7 mouse cellular contexts compared by ENCODE assay signal in the genomic region with DNA sequence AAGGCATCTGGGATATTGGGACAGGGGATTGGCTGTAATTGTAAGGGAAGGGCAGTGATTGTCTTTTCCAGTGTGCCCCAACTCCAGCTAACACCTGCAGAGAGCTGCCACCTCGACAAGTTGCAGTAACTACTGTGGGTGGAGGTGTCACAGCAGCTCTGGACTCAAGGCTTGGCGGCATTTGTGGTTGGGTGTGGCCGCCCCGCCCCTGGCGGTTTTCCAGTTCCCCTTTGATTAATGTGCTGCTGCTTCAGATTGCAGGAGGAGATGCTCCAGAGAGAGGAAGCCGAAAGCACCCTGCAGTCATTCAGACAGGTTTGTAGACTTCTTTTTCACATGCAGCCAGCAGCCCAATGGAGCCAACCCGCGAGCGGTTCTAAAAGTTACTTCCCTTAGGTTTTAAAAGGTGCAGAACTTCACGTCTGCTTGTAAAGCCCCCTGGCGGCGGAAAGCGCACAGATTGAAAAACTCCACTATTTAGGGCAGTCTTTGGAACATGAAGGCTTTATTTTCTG. TPM values are rescaled to one million over a fixed set of nuclear protein-coding genes. Genes with fewer than 3 reads are reported as not detected.
A peak's percentile ranks its signal among the peaks of the same experiment; 100 is the strongest.
DNase-seq lines count a peak whose midpoint lies in the region; ATAC-seq and TF ChIP-seq lines count a peak whose summit lies in the region.

No protein-coding gene starts in this region.

- peak overlapping the region; percentile 94 for H3K27ac ChIP-seq in embryonic facial prominence, embryonic 10.5 days (replicated peaks)
- 0 out of 2 replicates have a peak overlapping the region, but pooled peaks have one; percentile 14 for H3K27ac ChIP-seq in kidney, adult 2 months (ENCODE audit: insufficient read depth, low read depth, low read length)
- no peak overlapping the region for H3K27ac ChIP-seq in limb, embryonic 11.5 days (replicated peaks; ENCODE audit: low read depth, low read length)
- H3K27ac ChIP-seq in midbrain, embryonic 12.5 days (replicated peaks): peak overlapping the region; percentile 97
- peak overlapping the region; percentile 81 for H3K27ac ChIP-seq in small intestine, adult 2 months (ENCODE audit: insufficient read depth, low read depth, low read length)

- H3K36me3 ChIP-seq in embryonic facial prominence, embryonic 10.5 days (replicated peaks): peaks cover 42% of the 10 kb centered on the region
- H3K36me3 ChIP-seq in kidney, adult 2 months (ENCODE audit: control insufficient read depth, insufficient read depth, low read length): no peaks in the 10 kb centered on the region; the same call in 1 of the 2 replicates
- peaks cover 7% of the 10 kb centered on the region; the same call in 1 of the 2 replicates for H3K36me3 ChIP-seq in limb, embryonic 11.5 days (ENCODE audit: control insufficient read depth, insufficient read depth, low read length)
- H3K36me3 ChIP-seq in midbrain, embryonic 12.5 days: peaks cover 29% of the 10 kb centered on the region
- peaks cover 5% of the 10 kb centered on the region; the same call in 1 of the 2 replicates for H3K36me3 ChIP-seq in small intestine, adult 2 months (ENCODE audit: control insufficient read depth, insufficient read depth, low read length)

- H3K9ac ChIP-seq in limb, embryonic 11.5 days (ENCODE audit: low read length): peak overlapping the region; percentile 81
- H3K9ac ChIP-seq in midbrain, embryonic 12.5 days (replicated peaks): peak overlapping the region; percentile 98

- peaks cover 12% of the 10 kb centered on the region; the same call in 1 of the 2 replicates for H3K27me3 ChIP-seq in embryonic facial prominence, embryonic 10.5 days (replicated peaks; ENCODE audit: low read depth, poor library complexity, severe bottlenecking)
- H3K27me3 ChIP-seq in kidney, adult 2 months (replicated peaks; ENCODE audit: control insufficient read depth, insufficient read depth, low read length): no peaks in the 10 kb centered on the region
- no peaks in the 10 kb centered on the region for H3K27me3 ChIP-seq in limb, embryonic 11.5 days (ENCODE audit: control insufficient read depth, insufficient read depth, low read length)
- no peaks in the 10 kb centered on the region for H3K27me3 ChIP-seq in midbrain, embryonic 12.5 days
- peaks cover 8% of the 10 kb centered on the region for H3K27me3 ChIP-seq in small intestine, adult 2 months (ENCODE audit: control insufficient read depth, insufficient read depth, low read length)

- ATAC-seq in limb, embryonic 11.5 days (ENCODE audit: insufficient number of reproducible peaks, low FRiP score, low TSS enrichment, low read depth): no peak
- no peak for ATAC-seq in midbrain, embryonic 12.5 days (ENCODE audit: low FRiP score, low read depth)

- no peaks in the 10 kb centered on the region for H3K9me3 ChIP-seq in embryonic facial prominence, embryonic 10.5 days
- no peaks in the 10 kb centered on the region for H3K9me3 ChIP-seq in limb, embryonic 11.5 days (ENCODE audit: control insufficient read depth, low read length)
- no peaks in the 10 kb centered on the region for H3K9me3 ChIP-seq in midbrain, embryonic 12.5 days

- H3K4me3 ChIP-seq in embryonic facial prominence, embryonic 10.5 days: peak overlapping the region; percentile 83
- H3K4me3 ChIP-seq in kidney, adult 2 months (ENCODE audit: insufficient read depth, low read depth, low read length): peak overlapping the region; percentile 54
- H3K4me3 ChIP-seq in limb, embryonic 11.5 days (ENCODE audit: low read depth, low read length): peak overlapping the region; percentile 76
- H3K4me3 ChIP-seq in midbrain, embryonic 12.5 days: peak overlapping the region; percentile 94
- H3K4me3 ChIP-seq in small intestine, adult 2 months (ENCODE audit: low read depth, low read length): peak overlapping the region; percentile 61

- peak; percentile 64 for TF ChIP-seq CTCF in kidney, adult 2 months (conservative IDR thresholded peaks at IDR 0.05; ENCODE audit: insufficient read depth, insufficient read length, low read depth, low read length)
- peak; percentile 75; the same call in 1 of the 2 replicates for TF ChIP-seq CTCF in small intestine, adult 2 months (IDR thresholded peaks at IDR 0.05; ENCODE audit: extremely low read depth, insufficient read length, insufficient replicate concordance, low read depth, low read length)

- H3K4me1 ChIP-seq in embryonic facial prominence, embryonic 10.5 days: peaks cover 31% of the 10 kb centered on the region
- peaks cover 6% of the 10 kb centered on the region; the same call in 1 of the 2 replicates for H3K4me1 ChIP-seq in kidney, adult 2 months (ENCODE audit: control insufficient read depth, insufficient read depth, low read length)
- peaks cover 4% of the 10 kb centered on the region; the same call in 1 of the 2 replicates for H3K4me1 ChIP-seq in limb, embryonic 11.5 days (ENCODE audit: control insufficient read depth, insufficient read depth, low read length)
- peaks cover 38% of the 10 kb centered on the region for H3K4me1 ChIP-seq in midbrain, embryonic 12.5 days
- H3K4me1 ChIP-seq in small intestine, adult 2 months (ENCODE audit: control insufficient read depth, insufficient read depth, insufficient read length, low read length): peaks cover 14% of the 10 kb centered on the region

- peak overlapping the region; percentile 87 for H3K4me2 ChIP-seq in limb, embryonic 11.5 days (ENCODE audit: low read depth, severe bottlenecking)
- peak overlapping the region; percentile 63 for H3K4me2 ChIP-seq in midbrain, embryonic 12.5 days (replicated peaks)

- peak; percentile 80 for DNase-seq in adrenal gland, adult 2 months
- peak; percentile 85 for DNase-seq in embryonic facial prominence, embryonic 10.5 days (ENCODE audit: low spot score)
- peak; percentile 81 for DNase-seq in heart, adult 8-10 months (ENCODE audit: low spot score)
- peak; percentile 82 for DNase-seq in kidney, adult 2 months
- peak; percentile 90 for DNase-seq in limb, embryonic 11.5 days (ENCODE audit: low spot score)

- no peak for TF ChIP-seq POLR2A in kidney, adult 2 months (IDR thresholded peaks at IDR 0.05; ENCODE audit: low read depth, low read length)
- no peak for TF ChIP-seq POLR2A in small intestine, adult 2 months (IDR thresholded peaks at IDR 0.05; ENCODE audit: low read depth, low read length)

- WGBS in embryonic facial prominence, embryonic 10.5 days: 3% methylated on average over 13 of the region's 13 CpGs
- WGBS in kidney, adult 2 months: 2% methylated on average over 13 of the region's 13 CpGs
- WGBS in limb, embryonic 11.5 days: 2% methylated on average over 13 of the region's 13 CpGs
- WGBS in midbrain, embryonic 12.5 days: 0% methylated on average over 13 of the region's 13 CpGs
- WGBS in small intestine, adult 2 months: 1% methylated on average over 13 of the region's 13 CpGs

RNA-seq across cellular contexts. Expression of gene Vim, which starts 1.6 kb away (rescaled TPM):
- total RNA-seq in adrenal gland, adult 2 months (2021): 100 to 1,000 TPM; 137 to 269 TPM
- polyA plus RNA-seq in adrenal gland, adult 2 months (2012; rRNA removed): 661 and 728 TPM in 2 replicates
- 433 and 466 TPM in 2 replicates for polyA plus RNA-seq in embryonic facial prominence, embryonic 10.5 days (2016; fragmentation: Nextera tagmentation; extraction: Ambion mirVana)
- total RNA-seq in heart, adult 8-10 months (2022): 100 to 1,000 TPM; 214 to 291 (median 257) TPM
- 194 and 211 TPM in 2 replicates for polyA plus RNA-seq in kidney, adult 2 months (2012; rRNA removed)
- 398 and 406 TPM in 2 replicates for polyA plus RNA-seq in limb, embryonic 11.5 days (2014; fragmentation: Nextera tagmentation; extraction: Ambion mirVana)
- polyA plus RNA-seq in midbrain, embryonic 12.5 days (2016; fragmentation: Nextera tagmentation; extraction: Ambion mirVana): 1,184 and 1,191 TPM in 2 replicates
- 262 and 287 TPM in 2 replicates for polyA plus RNA-seq in small intestine, adult 2 months (2012; rRNA removed)

RNA-seq across cellular contexts. Expression of gene Trdmt1, which starts 30.9 kb away (rescaled TPM):
- total RNA-seq in adrenal gland, adult 2 months (2021): 1 to 10 TPM; 2.4 to 7.8 TPM
- 0.49 and 0.77 TPM in 2 replicates for polyA plus RNA-seq in adrenal gland, adult 2 months (2012; rRNA removed)
- 7.5 TPM in 2 replicates for polyA plus RNA-seq in embryonic facial prominence, embryonic 10.5 days (2016; fragmentation: Nextera tagmentation; extraction: Ambion mirVana)
- 1 to 10 TPM; 6.3 to 8.9 (median 7.5) TPM for total RNA-seq in heart, adult 8-10 months (2022)
- polyA plus RNA-seq in kidney, adult 2 months (2012; rRNA removed): 3.4 and 5.5 TPM in 2 replicates
- polyA plus RNA-seq in limb, embryonic 11.5 days (2014; fragmentation: Nextera tagmentation; extraction: Ambion mirVana): 9.3 TPM in 2 replicates
- polyA plus RNA-seq in midbrain, embryonic 12.5 days (2016; fragmentation: Nextera tagmentation; extraction: Ambion mirVana): 8.2 and 10.5 TPM in 2 replicates
- polyA plus RNA-seq in small intestine, adult 2 months (2012; rRNA removed): 0.15 and 0.39 TPM in 2 replicates
